Mouse (Mus musculus) adrenal gland (tissue): ENCODE data around the gene Atp5e.

Source experiments
- intact Hi-C: fragments of 180-260 bp; cut with DNase I; formaldehyde crosslinking; loops from one replicate; pipeline ENCODE4 v1.15.1; 2025

Gene Atp5e

GRCm38 (mm10) chr2:174415731-174416310 is 48.1 kb downstream of the Atp5e start, which contains the start of gene Nelfcd:
Gene Nelfcd (plus strand): TSS chr2:174415804.
- intact Hi-C loops, result loop anchor here (5.0 kb wide), 1 partner anchor 89 kb away; no protein-coding TSS in a partner anchor

GRCm38 (mm10) chr2:174415001-174415730 is 48.7 kb downstream of the Atp5e start:
- intact Hi-C loops, result loop anchor here (5.0 kb wide), 1 partner anchor 88 kb away; no protein-coding TSS in a partner anchor

- intact Hi-C loops, result no loop called here
These were observed 50.8 kb downstream of the Atp5e start for GRCm38 (mm10) chr2:174413127-174413526.
